Mouse (Mus musculus): Measurements from ENCODE around the gene Arl5c.

The Arl5c gene

DNA sequence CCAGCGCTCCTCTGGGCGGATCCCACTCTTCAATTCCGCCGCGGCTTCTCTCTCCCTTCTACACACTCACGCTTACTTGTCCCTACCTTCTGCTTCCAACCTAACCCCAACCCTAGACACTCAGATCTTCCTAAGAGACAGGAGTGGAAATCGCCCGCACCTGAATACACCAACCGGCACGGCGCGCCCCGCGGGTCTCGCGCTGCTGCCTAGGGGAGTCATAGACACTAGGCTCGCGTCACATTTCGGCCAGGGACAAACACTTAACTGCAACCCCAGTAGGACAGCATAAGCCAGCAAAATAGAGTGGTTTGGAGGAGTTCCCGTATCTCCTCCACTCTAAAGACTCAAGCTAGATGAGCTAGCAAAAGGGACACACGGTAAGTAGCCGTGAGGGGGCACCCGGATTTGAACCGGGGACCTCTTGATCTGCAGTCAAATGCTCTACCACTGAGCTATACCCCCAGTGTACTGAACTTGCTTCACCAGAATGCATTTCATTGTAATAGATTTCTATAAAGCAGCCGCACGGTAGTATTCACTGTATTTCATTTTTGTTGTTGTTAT, 7.4 kb downstream of the Arl5c start:
- peak; percentile 89 for DNase-seq

DNA sequence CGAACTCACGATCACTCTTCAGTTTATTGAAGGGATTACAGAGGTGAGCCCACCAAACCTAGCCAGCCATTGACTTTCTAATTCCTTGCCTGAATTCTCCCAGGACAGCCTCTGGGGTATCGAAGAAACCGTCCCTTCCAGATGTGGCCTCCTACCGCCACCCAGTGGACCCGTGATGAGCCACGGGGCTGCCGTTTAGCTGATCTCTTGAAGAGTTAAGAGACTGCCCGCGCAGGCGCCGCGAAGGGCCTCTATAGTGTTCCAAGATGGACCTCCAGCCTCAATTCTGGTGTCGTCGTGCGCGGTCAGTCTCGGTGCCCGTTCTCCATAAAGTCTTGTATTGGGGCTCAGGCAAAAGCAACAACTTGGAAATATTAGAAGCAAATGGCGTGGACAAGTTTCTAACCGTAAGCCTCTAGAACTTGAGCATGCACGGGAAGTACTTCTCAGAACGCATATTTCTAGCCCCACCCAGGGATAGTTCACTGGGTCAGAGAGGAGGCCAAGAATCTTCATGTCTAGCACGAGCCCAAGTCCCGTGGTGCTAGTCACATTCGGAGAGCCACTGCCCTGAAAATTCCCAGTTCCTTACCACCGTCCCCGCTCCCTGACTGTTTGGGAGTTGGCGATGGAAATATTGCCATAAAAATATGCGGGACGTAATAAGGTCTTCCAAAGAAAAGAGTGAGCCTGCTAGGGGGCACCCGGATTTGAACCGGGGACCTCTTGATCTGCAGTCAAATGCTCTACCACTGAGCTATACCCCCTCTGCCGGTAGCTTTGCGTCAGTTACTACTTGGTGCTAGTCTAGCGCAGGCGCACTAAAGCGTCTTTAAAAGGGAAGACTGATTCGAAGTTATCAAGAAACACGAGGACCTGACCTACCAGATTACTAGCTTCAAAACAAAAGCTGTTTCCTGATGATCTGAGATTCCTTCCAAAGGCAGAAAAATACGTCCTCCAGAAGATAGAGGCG, 8.1 kb downstream of the Arl5c start:
- DNase-seq = peak; percentile 93

GRCm38 (mm10) chr11:97986738-97987465, 9.1 kb downstream of the Arl5c start:
- no peak for DNase-seq

GRCm38 (mm10) chr11:97985727-97986677, 10.0 kb downstream of the Arl5c start, which contains the start of gene Plxdc1:
Plxdc1 (minus strand) TSS chr11:97986444.
- no peak for DNase-seq

GRCm38 (mm10) chr11:97983983-97984382, 12.0 kb downstream of the Arl5c start:
- no peak for DNase-seq

DNA sequence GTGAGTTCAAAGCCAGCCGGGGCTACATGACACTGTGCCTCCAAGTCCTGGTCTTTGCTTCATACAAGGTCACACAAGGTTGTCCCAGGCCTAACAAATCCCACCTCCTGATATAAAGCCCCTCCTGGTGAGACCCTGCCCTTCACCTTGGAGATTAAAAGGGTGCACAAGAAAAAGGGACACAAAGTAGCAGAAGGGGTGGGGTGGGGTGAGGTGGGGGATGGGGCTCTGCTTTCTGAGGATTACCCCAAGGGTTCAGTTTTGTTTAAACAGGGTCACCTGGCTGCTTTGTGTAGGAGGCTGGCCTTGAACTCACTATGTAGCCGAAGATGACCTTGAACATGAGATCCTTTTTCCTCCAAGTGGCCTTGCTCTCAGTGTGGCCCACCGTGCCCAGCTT, 12.5 kb downstream of the Arl5c start:
- no peak for DNase-seq

GRCm38 (mm10) chr11:97982721-97983120, 13.3 kb downstream of the Arl5c start:
- DNase-seq = no peak

GRCm38 (mm10) chr11:97980531-97980966, 15.4 kb downstream of the Arl5c start:
- DNase-seq = no peak

DNA sequence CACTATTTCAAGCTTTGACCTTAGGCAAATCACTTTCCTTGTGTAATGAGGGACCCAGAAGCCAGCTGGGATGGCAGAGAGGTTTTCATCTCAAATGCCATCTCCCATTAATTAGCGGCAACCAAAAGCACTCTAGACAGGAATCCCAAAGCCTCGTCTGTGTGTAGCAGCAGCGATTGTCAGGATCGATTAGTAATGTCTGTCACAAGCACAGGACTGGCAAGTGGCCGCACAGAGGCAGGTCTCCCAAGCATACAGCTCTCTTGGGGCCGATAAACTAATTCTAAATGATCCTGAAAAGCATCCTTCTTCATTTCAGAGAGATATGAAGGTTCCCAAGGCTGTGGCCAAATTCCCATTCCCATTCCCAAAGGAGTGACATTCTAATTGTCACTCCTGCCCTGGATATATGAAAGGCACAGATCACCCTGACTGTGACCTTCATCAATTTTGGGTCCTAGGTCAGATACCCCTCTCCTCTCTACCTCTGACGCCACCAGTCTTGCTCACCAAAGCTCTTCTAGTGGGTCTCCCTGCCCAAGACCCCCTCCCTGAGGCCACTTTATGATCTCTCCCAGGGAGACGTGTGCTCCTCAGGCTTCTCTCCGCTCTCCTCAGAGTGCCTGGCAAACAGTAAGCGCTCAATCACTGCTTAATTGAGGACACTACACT, 16.0 kb downstream of the Arl5c start:
- no peak for DNase-seq

DNA sequence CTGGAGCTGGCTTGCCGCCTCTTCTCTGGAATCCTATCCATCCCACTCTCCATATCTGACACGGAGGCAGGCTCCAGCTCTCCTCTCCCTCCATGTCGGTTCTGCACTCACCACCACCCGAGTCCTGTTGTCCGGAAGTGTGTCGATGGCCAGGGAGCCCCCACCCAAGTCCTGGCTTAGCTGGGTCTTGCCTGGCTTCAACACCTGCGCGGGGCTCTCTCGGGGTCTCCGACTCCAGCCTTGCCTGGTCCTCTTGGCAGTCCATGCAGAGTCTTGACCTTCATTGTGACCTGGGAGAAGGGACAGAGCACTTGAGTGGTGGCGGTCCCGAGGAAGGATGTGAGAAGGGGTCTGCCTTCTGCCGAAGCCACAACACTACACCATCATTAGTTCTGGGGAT, 17.6 kb downstream of the Arl5c start:
- no peak for DNase-seq

DNA sequence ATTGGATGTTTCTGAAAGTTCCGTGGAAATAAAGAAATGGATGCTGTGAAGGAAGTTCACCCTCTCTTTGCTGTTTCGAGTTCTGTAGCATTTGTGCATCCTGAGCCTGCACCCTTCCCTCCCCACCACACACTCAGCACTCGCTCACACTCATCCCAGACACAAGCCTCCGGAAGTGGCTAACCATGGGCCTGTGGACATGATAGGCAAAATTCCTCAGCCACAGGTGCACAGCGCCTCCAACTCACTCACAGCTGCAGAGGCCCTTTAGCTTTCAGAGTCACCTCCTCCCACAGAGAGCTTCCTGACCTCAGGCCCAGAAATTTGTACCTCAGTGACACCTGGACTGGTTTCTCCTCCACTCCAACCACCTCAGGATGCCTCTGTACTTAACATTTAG, 18.2 kb downstream of the Arl5c start:
- DNase-seq = no peak

DNA sequence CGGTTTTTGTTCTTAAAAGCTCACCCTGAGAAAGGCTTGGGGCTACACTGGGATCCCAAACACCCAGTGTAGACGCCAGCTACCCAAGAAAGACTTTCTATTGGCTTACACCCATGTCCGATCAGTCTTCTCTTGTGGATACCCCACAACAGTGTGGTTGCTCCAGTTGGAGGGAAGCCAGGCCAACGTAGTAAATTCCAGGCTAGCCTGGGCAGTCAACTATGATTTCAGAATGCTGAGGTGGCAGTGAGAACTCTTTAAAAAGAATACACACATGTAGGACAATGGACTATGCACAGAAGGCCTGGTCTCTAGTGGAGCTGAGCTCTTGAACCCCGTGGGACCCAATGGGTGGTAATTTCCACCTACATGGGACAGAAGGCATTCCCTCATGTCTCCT, 21.2 kb downstream of the Arl5c start:
- no peak for DNase-seq

- no peak for DNase-seq
Observed at GRCm38 (mm10) chr11:97974141-97974540, 21.8 kb downstream of the Arl5c start.

GRCm38 (mm10) chr11:97972434-97972833, 23.5 kb downstream of the Arl5c start:
- DNase-seq = no peak

- no peak for DNase-seq
Observed at GRCm38 (mm10) chr11:97971232-97971631, 24.7 kb downstream of the Arl5c start.

DNA sequence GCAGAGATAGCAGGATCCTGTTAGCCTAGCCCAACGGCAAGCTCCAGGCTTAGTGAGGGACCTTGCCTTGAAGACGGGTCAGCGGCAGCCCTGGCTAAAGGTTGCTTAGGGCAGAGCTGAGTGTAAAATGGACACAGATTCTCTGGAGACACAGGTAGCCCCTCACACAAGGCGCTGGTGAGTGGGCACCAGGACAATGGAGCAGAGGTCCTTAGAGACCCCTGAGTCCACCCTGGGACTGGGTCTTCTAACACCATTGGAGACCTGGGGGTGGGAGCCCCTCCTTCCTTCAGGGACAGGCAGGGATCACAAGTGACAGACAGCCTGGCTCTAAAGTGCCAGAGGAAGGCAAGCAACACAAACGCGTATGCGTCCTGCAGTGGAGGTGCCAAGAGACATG, 25.2 kb downstream of the Arl5c start:
- no peak for DNase-seq

DNA sequence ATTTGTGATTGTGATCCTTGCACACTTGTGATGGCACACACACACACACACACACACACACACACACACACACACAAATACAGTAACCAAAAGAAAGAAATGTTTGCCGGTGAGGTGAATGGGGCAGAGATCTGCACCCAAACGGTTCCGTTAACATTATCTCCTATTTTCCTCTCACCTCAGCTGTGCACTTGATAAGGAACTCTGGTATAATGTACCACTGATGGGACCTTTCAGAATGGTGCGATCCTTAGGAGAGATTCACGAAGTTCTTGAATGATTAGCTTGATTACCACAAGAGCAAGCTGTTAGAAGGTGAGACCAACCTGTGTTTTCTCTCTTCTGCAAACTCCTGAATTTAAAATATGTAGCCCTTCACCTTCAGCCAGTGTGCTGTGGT, 27.6 kb downstream of the Arl5c start:
- DNase-seq = no peak

- DNase-seq = peak; percentile 39
Observed at GRCm38 (mm10) chr11:97967114-97967513, 28.9 kb downstream of the Arl5c start.

- peak; percentile 40 for DNase-seq
Observed at GRCm38 (mm10) chr11:97960907-97961306, 35.1 kb downstream of the Arl5c start.

GRCm38 (mm10) chr11:97959300-97959680, 36.7 kb downstream of the Arl5c start:
- DNase-seq = no peak

GRCm38 (mm10) chr11:97958641-97959299, 37.2 kb downstream of the Arl5c start:
- no peak for DNase-seq

All from cerebellum, adult 11 months (tissue).